In the genomic region with DNA sequence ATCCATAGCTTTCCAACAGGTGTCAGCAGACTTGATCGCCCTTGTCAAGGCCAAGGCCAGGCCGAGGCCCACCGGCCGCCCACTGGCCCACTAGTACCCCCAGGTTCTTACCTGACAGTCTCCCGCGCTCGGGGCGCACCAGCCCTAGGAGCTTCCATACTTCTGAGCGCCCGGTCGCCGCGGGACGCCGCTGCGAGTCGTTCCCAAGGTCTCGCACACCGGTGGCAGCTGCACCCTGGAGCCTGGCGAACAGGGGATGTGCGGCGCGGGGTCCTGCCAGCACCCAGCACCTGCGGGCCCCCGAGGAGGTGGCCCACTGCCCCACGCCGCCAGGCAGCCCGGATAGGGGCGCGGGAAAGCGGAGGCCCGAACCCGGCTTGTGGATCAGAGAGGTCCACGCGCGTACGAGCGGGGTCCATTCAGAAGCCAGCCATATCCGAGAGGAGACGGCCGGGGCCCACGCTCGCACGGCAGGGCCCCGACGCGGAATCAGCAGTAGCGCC, we compare ENCODE assay signal across 8 mouse cellular contexts. TPM values are rescaled to one million over a fixed set of nuclear protein-coding genes. Genes with fewer than 3 reads are reported as not detected.
DNase-seq lines count a peak whose midpoint lies in the region; ATAC-seq lines count a peak whose summit lies in the region.

No protein-coding gene starts in this region.

- H3K27me3 ChIP-seq in forebrain, embryonic 15.5 days, result no peaks in the 10 kb centered on the region
- no peaks in the 10 kb centered on the region for H3K27me3 ChIP-seq in midbrain, embryonic 15.5 days (replicated peaks)

- H3K9me3 ChIP-seq in forebrain, embryonic 15.5 days, result no peaks in the 10 kb centered on the region
- no peaks in the 10 kb centered on the region for H3K9me3 ChIP-seq in midbrain, embryonic 15.5 days

- H3K4me2 ChIP-seq in forebrain, embryonic 15.5 days (replicated peaks), result peak overlapping the region; percentile 84
- peak overlapping the region; percentile 95 for H3K4me2 ChIP-seq in midbrain, embryonic 15.5 days

- WGBS in forebrain, embryonic 15.5 days, result under 1% methylated on average over 48 of the region's 48 CpGs
- under 1% methylated on average over 43 of the region's 48 CpGs for WGBS in midbrain, embryonic 15.5 days

- DNase-seq in cerebellum, postnatal 36 days, result no peak
- peak; percentile 41 for DNase-seq in retina, embryonic 14.5 days (ENCODE audit: low spot score)
- DNase-seq in retina, postnatal 1 day, result no peak
- DNase-seq in left cerebral cortex, postnatal 10 days (ENCODE audit: extremely low spot score in 1 of 2, low spot score in 2 of 2), result peak; percentile 12 to 47
- DNase-seq in testis, postnatal 14 days (ENCODE audit: low spot score), result peak; percentile 24

- H3K4me3 ChIP-seq in forebrain, embryonic 15.5 days, result peak overlapping the region; percentile 66
- peak overlapping the region; percentile 69 for H3K4me3 ChIP-seq in midbrain, embryonic 15.5 days

- peak overlapping the region; percentile 53; the same call in 1 of the 2 replicates for H3K27ac ChIP-seq in forebrain, embryonic 15.5 days (replicated peaks)
- peak overlapping the region; percentile 75 for H3K27ac ChIP-seq in midbrain, embryonic 15.5 days

- H3K9ac ChIP-seq in forebrain, embryonic 15.5 days (replicated peaks), result peak overlapping the region; percentile 75
- H3K9ac ChIP-seq in midbrain, embryonic 15.5 days, result peak overlapping the region; percentile 83

- peaks cover 27% of the 10 kb centered on the region for H3K4me1 ChIP-seq in forebrain, embryonic 15.5 days
- peaks cover 26% of the 10 kb centered on the region for H3K4me1 ChIP-seq in midbrain, embryonic 15.5 days

- intact Hi-C loops in left cerebral cortex, postnatal 10 days (cut with DNase I), result no loop called here

- no peaks in the 10 kb centered on the region for H3K36me3 ChIP-seq in forebrain, embryonic 15.5 days
- no peaks in the 10 kb centered on the region for H3K36me3 ChIP-seq in midbrain, embryonic 15.5 days (replicated peaks)

- peak; percentile 40; the same call in 1 of the 2 replicates for ATAC-seq in cerebellum, adult (ENCODE audit: insufficient number of reproducible peaks, low FRiP score, low TSS enrichment)
- peak; percentile 42 for ATAC-seq in forebrain, embryonic 15.5 days (replicated peaks)
- ATAC-seq in midbrain, embryonic 15.5 days (replicated peaks), result peak; percentile 55; the same call in 1 of the 2 replicates

RNA-seq across cellular contexts. Expression of gene Abcb10, which starts 0.6 kb away (rescaled TPM):
- polyA plus RNA-seq in forebrain, embryonic 15.5 days (2015; fragmentation: Nextera tagmentation; extraction: Ambion mirVana), result 10.6 and 10.7 TPM in 2 replicates
- 10 to 100 TPM; 16.4 to 20.0 TPM for total RNA-seq in left cerebral cortex, postnatal 10 days (2021)
- 15.6 and 16.8 TPM in 2 replicates for polyA plus RNA-seq in midbrain, embryonic 15.5 days (2015; fragmentation: Nextera tagmentation; extraction: Ambion mirVana)

RNA-seq across cellular contexts. Expression of gene Nup133, which starts 33.3 kb away (rescaled TPM):
- 31.9 and 33.4 TPM in 2 replicates for polyA plus RNA-seq in forebrain, embryonic 15.5 days (2015; fragmentation: Nextera tagmentation; extraction: Ambion mirVana)
- 10 to 100 TPM; 24.8 to 25.4 TPM for total RNA-seq in left cerebral cortex, postnatal 10 days (2021)
- polyA plus RNA-seq in midbrain, embryonic 15.5 days (2015; fragmentation: Nextera tagmentation; extraction: Ambion mirVana), result 22.8 and 22.9 TPM in 2 replicates

RNA-seq across cellular contexts. Expression of gene Taf5l, which starts 38.9 kb away (rescaled TPM):
- polyA plus RNA-seq in forebrain, embryonic 15.5 days (2015; fragmentation: Nextera tagmentation; extraction: Ambion mirVana), result 30.5 and 31.4 TPM in 2 replicates
- total RNA-seq in left cerebral cortex, postnatal 10 days (2021), result 10 to 100 TPM; 23.7 to 25.2 TPM
- polyA plus RNA-seq in midbrain, embryonic 15.5 days (2015; fragmentation: Nextera tagmentation; extraction: Ambion mirVana), result 24.6 and 25.9 TPM in 2 replicates

RNA-seq across cellular contexts. Expression of gene Urb2, which starts 39.0 kb away (rescaled TPM):
- 3.7 and 3.8 TPM in 2 replicates for polyA plus RNA-seq in forebrain, embryonic 15.5 days (2015; fragmentation: Nextera tagmentation; extraction: Ambion mirVana)
- total RNA-seq in left cerebral cortex, postnatal 10 days (2021), result 10 to 100 TPM; 11.3 to 11.5 TPM
- 3.5 and 4.1 TPM in 2 replicates for polyA plus RNA-seq in midbrain, embryonic 15.5 days (2015; fragmentation: Nextera tagmentation; extraction: Ambion mirVana)

Comparison
In these comparisons a context has a peak if more than half of its experiments do, and no peak if none do; other contexts are left out.
1. DNase-seq: peak in retina, embryonic 14.5 days (single experiment), left cerebral cortex, postnatal 10 days (2 of 2) and testis, postnatal 14 days (single experiment); none in cerebellum, postnatal 36 days (0 of 2) and retina, postnatal 1 day (single experiment).
2. Peak in every context shown above with its lines, with median percentiles within 50 percentile points of each other: ATAC-seq.